Mouse (Mus musculus): ENCODE data around the gene Tbc1d22b. TPM values are rescaled to one million over a fixed set of nuclear protein-coding genes. Genes with fewer than 3 reads are reported as not detected.

The Tbc1d22b gene
- polyA plus RNA-seq, 1 experiment from 2014 or later = 22.4 TPM

DNA sequence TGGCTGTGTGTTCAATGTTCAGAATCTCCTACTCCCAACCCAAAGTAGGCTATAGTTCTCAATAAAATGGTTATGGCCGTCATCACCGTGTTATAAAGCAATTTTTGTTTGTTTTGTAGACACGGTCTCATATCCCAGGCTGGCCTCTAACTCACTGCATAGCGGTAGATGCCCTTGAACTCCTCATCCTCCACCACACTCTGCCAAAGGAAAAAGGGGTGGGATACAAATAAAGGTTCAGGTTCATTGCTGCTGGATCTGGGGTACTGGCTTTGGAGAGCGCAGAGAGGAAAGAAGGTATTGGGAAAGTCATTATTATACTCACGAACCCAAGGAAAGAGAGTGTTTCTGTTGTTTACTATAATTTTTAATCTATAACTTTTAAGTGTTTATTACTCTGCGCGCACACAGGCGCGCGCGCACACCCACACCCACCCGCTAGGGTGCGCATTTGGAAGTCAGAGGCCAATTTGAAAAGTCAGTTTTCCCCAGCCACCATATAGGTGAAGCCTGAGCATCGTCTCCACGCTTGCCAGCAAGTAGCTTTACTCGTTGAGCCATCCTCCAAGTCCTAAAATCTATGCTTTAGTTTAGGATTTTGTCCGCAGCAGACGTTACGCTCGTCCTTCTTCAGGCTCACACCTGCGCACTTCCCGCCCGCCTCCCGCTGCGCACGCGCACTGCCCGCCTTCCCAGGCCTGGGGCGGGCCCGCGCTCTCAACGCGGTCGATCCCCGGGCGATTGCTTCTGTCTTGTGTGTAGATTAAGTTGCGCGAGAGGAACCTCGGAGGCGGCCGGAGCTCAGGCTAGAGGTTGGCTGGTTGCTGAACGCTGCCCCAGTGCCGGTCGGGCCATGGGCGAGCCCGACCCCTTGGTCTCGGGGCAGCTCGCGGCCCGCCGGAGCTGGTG, 64.8 kb downstream of the Tbc1d22b start, which contains the start of the genes Rnf8 and Gm28043:
Gene Rnf8 (plus strand): TSS at position 676 of the 909 bp plus-strand sequence.
Gene Gm28043 (plus strand): TSS at position 762 of the 909 bp plus-strand sequence.
- peak within 1 kb of the TSS; percentile 93 for H3K4me3 ChIP-seq
- peak; percentile 97 for DNase-seq (ENCODE audit: low spot score)
- peaks cover 24% of the 10 kb centered on the region for H3K4me1 ChIP-seq
- H3K27ac ChIP-seq = peak within 1 kb of the TSS; percentile 96
- peaks cover 26% of the 10 kb centered on the region for H3K36me3 ChIP-seq
- no peaks in the 10 kb centered on the region for H3K27me3 ChIP-seq (ENCODE audit: low read depth, poor library complexity, severe bottlenecking)
- H3K9me3 ChIP-seq (replicated peaks) = no peaks in the 10 kb centered on the region
- WGBS = 2% methylated on average over 52 of the region's 52 CpGs

DNA sequence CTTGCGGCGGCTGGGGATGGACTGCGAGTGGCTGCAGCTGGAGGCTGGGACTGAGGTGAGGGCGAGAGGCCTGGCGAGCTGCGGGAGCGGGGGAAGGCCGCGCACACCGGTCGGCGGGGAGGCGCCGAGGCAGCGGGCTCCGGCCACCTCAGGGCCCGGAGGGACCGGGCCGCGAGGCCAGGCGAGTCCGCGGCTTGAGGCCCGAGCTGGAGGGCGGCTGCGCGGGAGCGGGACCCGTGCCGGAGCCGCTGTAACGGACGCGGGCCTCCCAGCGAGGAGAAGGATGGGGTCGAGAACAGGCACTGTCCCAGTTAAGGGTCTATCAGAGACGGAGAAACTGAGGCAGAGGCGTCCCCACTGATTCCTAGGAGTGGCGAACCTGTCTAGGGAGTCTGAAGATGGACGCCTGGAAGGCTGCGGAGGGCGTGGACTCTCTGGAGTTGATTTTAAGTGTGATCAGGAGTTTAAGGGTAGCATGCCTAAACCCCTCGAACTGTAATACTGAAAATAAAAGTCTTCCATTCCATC, 65.5 kb downstream of the Tbc1d22b start:
- Histone ChIP-seq H3K36me3 (peaks cover 33% of the 10 kb centered on the region), H3K4me1 (peaks cover 24% of the 10 kb centered on the region), H3K27me3 (ENCODE audit: low read depth, poor library complexity, severe bottlenecking) (no peaks in the 10 kb centered on the region), H3K27ac (peak overlapping the region; percentile 96), H3K9me3 (replicated peaks) (no peaks in the 10 kb centered on the region), H3K4me3 (peak overlapping the region; percentile 93)
- DNase-seq (ENCODE audit: low spot score) = no peak
- WGBS = under 1% methylated on average over 43 of the region's 43 CpGs

DNA sequence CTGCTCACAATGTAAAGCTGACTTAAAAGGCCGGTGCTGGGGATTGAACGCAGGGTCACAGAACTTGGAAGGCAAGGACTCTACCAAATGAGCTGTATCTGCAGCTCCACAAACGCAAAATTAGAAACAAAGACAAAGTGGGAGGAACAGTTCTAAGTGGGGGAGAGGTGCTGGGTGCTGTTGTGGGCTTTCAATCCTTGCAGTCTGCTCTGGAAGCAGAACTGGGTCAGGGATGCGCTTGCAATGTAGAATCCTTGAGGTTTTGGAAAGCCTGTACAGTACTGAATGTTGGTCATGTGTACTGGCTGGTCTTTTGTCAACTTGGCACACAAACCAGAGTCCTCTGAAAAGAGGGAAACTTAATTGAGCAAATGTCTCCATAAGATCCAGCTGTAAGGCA, 66.0 kb downstream of the Tbc1d22b start:
- no peak for DNase-seq (ENCODE audit: low spot score)
- Histone ChIP-seq H3K9me3 (replicated peaks) (no peaks in the 10 kb centered on the region), H3K27me3 (ENCODE audit: low read depth, poor library complexity, severe bottlenecking) (no peaks in the 10 kb centered on the region), H3K36me3 (peaks cover 38% of the 10 kb centered on the region), H3K4me1 (peaks cover 24% of the 10 kb centered on the region), H3K4me3 (peak overlapping the region; percentile 93), H3K27ac (peak overlapping the region; percentile 96)
- WGBS = 15% methylated on average over 4 of the region's 4 CpGs

DNA sequence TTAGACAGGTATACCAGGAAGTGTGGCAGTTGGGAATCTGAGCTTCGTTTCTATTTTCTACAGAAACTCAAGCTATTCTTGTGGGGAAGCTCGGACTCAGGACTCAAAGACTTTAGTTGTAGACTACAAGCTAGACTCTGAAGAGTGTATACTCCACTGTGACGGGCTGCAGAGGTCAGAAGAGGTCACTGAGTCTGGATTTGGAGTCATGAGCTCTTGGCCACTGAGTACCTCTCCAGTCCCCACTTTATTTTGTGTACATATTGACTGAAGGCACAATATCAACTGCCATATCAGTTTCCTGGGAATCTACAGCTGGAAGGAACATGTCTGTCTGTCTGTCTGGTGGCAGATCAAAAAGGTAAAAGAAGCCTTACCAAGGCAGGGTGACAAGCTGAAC, 69.6 kb downstream of the Tbc1d22b start:
- Histone ChIP-seq H3K4me1 (peaks cover 22% of the 10 kb centered on the region), H3K36me3 (peaks cover 74% of the 10 kb centered on the region), H3K4me3 (no peak overlapping the region), H3K27ac (no peak overlapping the region), H3K9me3 (replicated peaks) (no peaks in the 10 kb centered on the region), H3K27me3 (ENCODE audit: low read depth, poor library complexity, severe bottlenecking) (no peaks in the 10 kb centered on the region)
- DNase-seq (ENCODE audit: low spot score) = no peak
- 89% methylated on average over 3 of the region's 3 CpGs for WGBS

DNA sequence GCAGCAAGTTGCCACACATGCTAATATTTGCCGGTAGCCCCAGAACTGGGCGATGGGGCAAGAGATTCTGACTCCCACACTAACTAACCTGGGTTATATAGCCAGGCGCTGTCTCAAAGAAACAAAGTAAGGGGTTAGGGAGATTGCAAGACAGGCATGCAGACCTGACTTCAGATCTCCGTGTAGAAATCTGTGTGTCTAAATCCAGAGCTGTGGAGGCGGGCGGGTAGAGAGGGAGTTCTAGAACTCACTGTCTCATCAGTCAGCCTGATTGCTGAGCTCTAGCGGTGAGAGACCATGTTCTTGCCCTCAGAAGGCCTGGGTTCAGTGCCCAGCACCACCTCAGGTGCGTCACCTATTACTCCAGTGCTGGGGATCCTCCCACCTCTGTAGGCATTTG, 73.9 kb downstream of the Tbc1d22b start:
- WGBS = 96% methylated on average over 8 of the region's 8 CpGs
- no peaks in the 10 kb centered on the region for H3K9me3 ChIP-seq (replicated peaks)
- no peak overlapping the region for H3K4me3 ChIP-seq
- H3K36me3 ChIP-seq = peaks cover 100% of the 10 kb centered on the region
- DNase-seq (ENCODE audit: low spot score) = no peak
- no peaks in the 10 kb centered on the region for H3K4me1 ChIP-seq
- H3K27ac ChIP-seq = no peak overlapping the region
- H3K27me3 ChIP-seq (ENCODE audit: low read depth, poor library complexity, severe bottlenecking) = no peaks in the 10 kb centered on the region

DNA sequence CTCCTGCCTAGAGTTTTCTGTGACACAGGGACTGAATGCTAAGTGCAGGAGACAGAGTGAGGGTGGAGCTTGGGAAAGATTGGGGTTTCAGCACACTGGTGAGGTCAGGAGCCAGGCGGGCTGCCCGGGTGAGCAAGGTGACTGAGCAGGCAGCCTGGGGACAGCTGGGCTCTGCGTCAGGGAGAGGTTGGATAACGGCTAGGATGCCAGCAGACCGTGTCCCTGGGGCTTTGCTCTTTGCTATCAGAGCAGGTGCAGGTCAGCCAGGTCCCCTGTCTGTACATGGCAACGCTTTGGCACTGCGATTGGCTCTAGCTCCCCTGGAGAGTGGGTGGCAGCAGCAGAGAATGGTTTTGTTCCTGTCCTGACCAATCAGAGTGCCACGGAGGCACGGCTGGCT, 77.7 kb downstream of the Tbc1d22b start:
- Histone ChIP-seq H3K27me3 (ENCODE audit: low read depth, poor library complexity, severe bottlenecking) (no peaks in the 10 kb centered on the region), H3K4me1 (no peaks in the 10 kb centered on the region), H3K27ac (no peak overlapping the region), H3K36me3 (peaks cover 98% of the 10 kb centered on the region), H3K4me3 (no peak overlapping the region), H3K9me3 (replicated peaks) (no peaks in the 10 kb centered on the region)
- no peak for DNase-seq (ENCODE audit: low spot score)
- WGBS = 96% methylated on average over 9 of the region's 9 CpGs

DNA sequence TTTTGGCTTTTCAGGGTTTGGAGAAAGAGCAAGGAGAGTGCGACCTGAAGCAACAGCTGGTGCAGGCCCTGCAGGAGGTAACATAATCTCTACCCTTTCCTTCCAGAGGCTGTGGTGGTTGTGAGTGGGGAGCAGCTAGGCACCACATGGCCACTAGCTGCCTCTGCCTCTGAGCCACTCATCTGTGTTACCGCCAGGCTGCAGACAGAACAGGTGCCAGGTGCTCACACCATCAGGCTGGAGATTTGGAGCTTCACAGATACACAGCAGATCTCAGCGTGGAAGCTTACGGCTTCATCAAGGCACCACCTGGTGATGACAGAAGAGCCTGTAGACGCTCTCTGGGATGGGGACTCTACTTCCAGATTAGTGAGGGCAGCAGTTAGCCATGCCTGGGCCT, 79.4 kb downstream of the Tbc1d22b start:
- Histone ChIP-seq H3K27ac (no peak overlapping the region), H3K27me3 (ENCODE audit: low read depth, poor library complexity, severe bottlenecking) (no peaks in the 10 kb centered on the region), H3K9me3 (replicated peaks) (no peaks in the 10 kb centered on the region), H3K4me3 (no peak overlapping the region), H3K4me1 (no peaks in the 10 kb centered on the region), H3K36me3 (peaks cover 98% of the 10 kb centered on the region)
- no peak for DNase-seq (ENCODE audit: low spot score)
- 90% methylated on average over 5 of the region's 5 CpGs for WGBS

DNA sequence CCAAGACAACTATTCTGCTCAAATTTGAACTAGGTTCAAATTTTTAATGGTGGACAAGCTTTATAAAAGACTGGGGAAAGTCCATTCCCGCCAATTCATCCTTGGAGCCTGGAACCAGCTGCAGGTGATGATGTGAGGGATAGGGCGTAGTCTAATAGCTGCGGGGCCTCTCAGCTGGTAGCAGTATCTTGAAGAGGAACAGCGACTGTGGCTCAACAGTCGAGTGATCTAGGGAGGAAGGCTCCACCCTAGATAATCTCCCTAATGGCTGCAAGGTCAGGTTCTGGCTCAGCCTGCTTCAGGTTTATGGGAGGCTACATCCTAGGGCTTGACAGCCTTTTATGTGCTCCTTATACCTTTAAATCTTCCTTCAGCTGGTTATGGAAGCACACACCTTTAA, 80.0 kb downstream of the Tbc1d22b start:
- no peaks in the 10 kb centered on the region for H3K27me3 ChIP-seq (ENCODE audit: low read depth, poor library complexity, severe bottlenecking)
- WGBS = 85% methylated on average over 5 of the region's 5 CpGs
- no peak overlapping the region for H3K27ac ChIP-seq
- H3K4me3 ChIP-seq = no peak overlapping the region
- no peak for DNase-seq (ENCODE audit: low spot score)
- no peaks in the 10 kb centered on the region for H3K4me1 ChIP-seq
- H3K36me3 ChIP-seq = peaks cover 98% of the 10 kb centered on the region
- no peaks in the 10 kb centered on the region for H3K9me3 ChIP-seq (replicated peaks)

DNA sequence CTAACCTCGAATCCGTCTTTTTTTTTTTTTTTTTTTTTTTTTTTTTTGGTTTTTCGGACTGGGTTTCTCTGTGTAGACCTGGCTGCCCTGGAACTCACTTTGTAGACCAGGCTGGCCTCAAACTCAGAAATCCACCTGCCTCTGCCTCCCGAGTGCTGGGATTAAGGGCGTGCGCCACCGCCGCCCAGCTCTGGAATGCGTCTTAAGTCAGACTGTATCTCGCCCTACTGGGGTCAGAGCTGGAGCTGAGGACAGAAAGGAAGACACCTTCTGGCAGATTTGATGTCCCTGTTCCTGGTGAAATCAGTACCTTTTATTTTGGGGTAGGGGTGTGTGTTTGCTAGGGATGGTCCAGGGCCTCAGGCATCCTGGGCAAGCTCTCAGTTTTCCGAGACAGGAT, 82.7 kb downstream of the Tbc1d22b start:
- peaks cover 98% of the 10 kb centered on the region for H3K36me3 ChIP-seq
- H3K27me3 ChIP-seq (ENCODE audit: low read depth, poor library complexity, severe bottlenecking) = no peaks in the 10 kb centered on the region
- H3K4me3 ChIP-seq = no peak overlapping the region
- H3K27ac ChIP-seq = no peak overlapping the region
- WGBS = 94% methylated on average over 11 of the region's 11 CpGs
- H3K9me3 ChIP-seq (replicated peaks) = no peaks in the 10 kb centered on the region
- no peaks in the 10 kb centered on the region for H3K4me1 ChIP-seq
- no peak for DNase-seq (ENCODE audit: low spot score)

DNA sequence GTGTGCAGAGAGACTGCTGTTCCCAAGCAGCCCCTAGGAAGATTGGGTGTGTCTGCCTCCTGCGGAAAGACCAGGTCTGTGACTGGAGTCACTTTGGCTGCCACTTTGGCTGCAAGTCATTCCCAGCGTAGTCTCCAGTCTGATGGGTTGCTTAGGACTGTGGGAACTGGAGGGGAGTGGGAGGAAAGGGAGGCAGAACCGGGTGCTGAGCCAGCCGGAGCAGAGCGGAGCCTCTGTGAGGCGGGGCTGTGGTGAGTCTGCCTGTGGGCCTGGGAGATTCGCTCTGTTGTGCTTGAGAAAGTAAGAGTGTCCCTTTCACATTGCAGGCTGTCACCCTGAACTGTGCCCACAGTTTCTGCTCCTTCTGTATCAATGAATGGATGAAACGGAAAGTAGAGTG, 85.9 kb downstream of the Tbc1d22b start:
- H3K27me3 ChIP-seq (ENCODE audit: low read depth, poor library complexity, severe bottlenecking) = no peaks in the 10 kb centered on the region
- 90% methylated on average over 8 of the region's 8 CpGs for WGBS

DNA sequence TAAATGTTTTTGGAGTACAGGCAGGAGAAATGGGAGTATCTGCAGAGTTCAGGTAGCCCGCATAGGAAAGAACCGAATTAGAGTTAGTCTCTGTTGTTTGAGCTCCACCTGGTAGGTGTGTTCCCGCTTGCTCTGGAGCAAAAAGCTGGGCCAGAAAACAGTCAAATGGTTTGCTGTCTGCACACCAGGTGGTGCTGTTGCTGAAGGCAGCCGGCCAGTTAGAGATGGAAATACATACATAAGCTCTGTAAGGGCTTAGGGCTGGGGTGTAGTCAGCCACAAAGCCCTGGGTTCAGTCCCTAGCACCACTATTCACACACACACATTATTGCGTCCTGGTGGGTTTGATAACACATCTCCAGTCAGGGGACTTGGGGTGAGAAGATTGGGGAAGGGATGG, 86.5 kb downstream of the Tbc1d22b start:
- H3K4me3 ChIP-seq = no peak overlapping the region
- no peaks in the 10 kb centered on the region for H3K4me1 ChIP-seq
- no peak for DNase-seq (ENCODE audit: low spot score)
- no peaks in the 10 kb centered on the region for H3K9me3 ChIP-seq (replicated peaks)
- H3K27me3 ChIP-seq (ENCODE audit: low read depth, poor library complexity, severe bottlenecking) = no peaks in the 10 kb centered on the region
- no peak overlapping the region for H3K27ac ChIP-seq
- 82% methylated on average over 5 of the region's 5 CpGs for WGBS
- H3K36me3 ChIP-seq = peaks cover 99% of the 10 kb centered on the region

More for the DNA sequence above, 85.9 kb downstream of the Tbc1d22b start:
- Histone ChIP-seq H3K27ac (no peak overlapping the region), H3K9me3 (replicated peaks) (no peaks in the 10 kb centered on the region), H3K4me3 (no peak overlapping the region), H3K36me3 (peaks cover 99% of the 10 kb centered on the region), H3K4me1 (no peaks in the 10 kb centered on the region)
- DNase-seq (ENCODE audit: low spot score) = no peak

DNA sequence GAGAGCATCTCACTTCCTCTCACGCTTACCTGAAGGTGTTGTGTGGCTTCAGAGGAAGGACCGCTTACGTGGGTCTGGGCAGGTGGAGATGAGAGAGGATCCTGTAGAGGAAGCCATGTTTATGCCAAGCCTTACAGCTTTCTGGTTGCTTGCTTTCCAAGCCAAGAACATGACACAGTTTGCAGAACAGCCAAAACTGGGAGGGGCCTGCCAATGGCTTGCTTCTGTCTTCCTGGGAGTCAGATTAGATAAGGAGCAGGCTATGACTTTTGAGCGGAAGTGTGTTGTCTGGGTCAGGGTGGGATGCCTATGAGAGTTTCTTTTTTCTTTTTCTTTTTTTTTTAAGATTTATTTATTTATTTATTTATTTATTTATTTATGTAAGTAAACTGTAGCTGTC, 87.8 kb downstream of the Tbc1d22b start:
- H3K9me3 ChIP-seq (replicated peaks) = no peaks in the 10 kb centered on the region
- H3K27me3 ChIP-seq (ENCODE audit: low read depth, poor library complexity, severe bottlenecking) = no peaks in the 10 kb centered on the region
- 95% methylated on average over 4 of the region's 4 CpGs for WGBS
- H3K4me3 ChIP-seq = no peak overlapping the region
- no peak for DNase-seq (ENCODE audit: low spot score)
- no peaks in the 10 kb centered on the region for H3K4me1 ChIP-seq
- H3K27ac ChIP-seq = no peak overlapping the region
- H3K36me3 ChIP-seq = peaks cover 99% of the 10 kb centered on the region

DNA sequence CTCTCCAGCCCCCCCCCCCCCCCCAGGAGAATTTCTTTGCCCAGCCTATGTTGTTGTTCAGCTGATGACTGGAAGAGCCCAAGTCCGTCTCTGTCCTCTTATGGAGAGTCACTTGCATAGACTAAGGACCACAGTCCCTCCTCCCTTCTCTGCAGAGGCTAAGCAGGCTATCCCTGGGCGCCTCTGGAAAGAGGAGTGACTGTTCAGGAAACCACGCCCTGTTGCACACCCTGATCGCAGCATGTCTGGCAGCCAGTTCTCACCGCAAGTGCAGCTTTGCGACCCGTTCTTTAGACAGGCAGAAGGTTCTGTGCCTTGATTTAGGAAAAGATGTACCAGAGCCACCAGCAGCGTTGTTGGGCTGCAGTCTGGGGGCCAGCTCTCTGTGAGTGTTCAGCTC, 88.3 kb downstream of the Tbc1d22b start:
- H3K27ac ChIP-seq = no peak overlapping the region
- H3K4me1 ChIP-seq = no peaks in the 10 kb centered on the region
- no peaks in the 10 kb centered on the region for H3K27me3 ChIP-seq (ENCODE audit: low read depth, poor library complexity, severe bottlenecking)
- no peak for DNase-seq (ENCODE audit: low spot score)
- 87% methylated on average over 8 of the region's 8 CpGs for WGBS
- peaks cover 99% of the 10 kb centered on the region for H3K36me3 ChIP-seq
- no peak overlapping the region for H3K4me3 ChIP-seq
- H3K9me3 ChIP-seq (replicated peaks) = no peaks in the 10 kb centered on the region

All from limb, embryonic 10.5 days (tissue).